Mouse (Mus musculus) embryonic stem cell, embryonic (primary cell): ENCODE measurements around the gene Trim8.

Experiments used
- CTCF ChIA-PET, 4 experiments: fragments of 300-600 bp in 2 of 4; fragments of 350-600 bp in 2 of 4; sonication (Branson Sonifier 250); formaldehyde crosslinking; loops; one replicate each; lab custom pipeline; 2022; ENCODE audit warnings: inconsistent platforms in 2 of 4; lab: Charles Lee
- POLR2A ChIA-PET, 4 experiments: fragments of 300-600 bp in 2 of 4; fragments of 350-600 bp in 2 of 4; sonication (Branson Sonifier 250); formaldehyde crosslinking; loops; one replicate each; lab custom pipeline; 2022; ENCODE audit warnings: antibody characterized with exemption in 4 of 4, inconsistent platforms in 1 of 4; lab: Charles Lee

Trim8 gene

DNA sequence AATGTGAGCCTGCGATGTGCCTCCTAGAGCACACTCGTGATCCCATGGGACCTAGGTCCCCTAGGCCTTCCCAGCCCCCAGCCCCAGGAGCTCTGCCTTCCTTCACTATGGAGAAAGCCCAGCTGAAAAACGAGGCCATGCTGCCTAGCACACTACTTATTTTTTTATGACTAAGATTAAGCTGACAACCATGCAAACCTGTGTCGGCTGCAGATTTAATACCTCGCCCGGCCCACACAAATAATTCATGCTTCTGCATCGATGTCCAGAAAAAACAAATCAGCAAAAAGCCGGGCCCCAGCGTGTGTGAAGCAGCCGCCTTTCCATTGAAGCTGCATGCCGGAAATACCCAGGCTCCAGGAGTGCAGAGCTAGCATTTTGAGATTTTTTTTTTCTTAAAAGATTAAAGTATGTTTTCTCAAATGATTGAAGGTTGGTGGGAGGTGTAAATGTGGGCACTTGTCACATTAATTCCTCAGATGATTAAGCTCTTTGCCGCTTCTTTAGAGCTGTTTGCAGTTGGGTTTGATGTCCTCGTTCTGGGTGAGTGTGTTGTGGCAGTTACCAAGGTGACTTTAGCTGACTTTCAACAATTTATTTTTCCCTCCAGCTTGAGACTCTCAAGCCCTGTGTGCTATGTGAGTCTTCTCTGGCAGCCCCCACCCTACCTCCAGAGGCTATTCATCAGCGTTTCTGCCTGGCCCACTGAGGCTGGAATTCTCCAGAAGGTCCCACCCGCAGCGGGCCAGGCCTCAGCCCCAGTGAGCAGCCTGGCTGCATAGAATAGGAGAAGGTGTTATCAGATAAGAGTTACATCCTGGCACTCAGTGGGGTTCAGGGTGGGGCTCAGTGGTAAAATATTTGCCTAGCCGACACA is 30.9 kb upstream of the Trim8 start:
- POLR2A ChIA-PET = interaction anchor here (0.6 to 47.3 kb wide), 29 partner anchors 8 to 693 kb away, joined by 3 to 957 read pairs (median 4); partner anchors contain the start of gene Trim8 (in 1 of the 4)
- CTCF ChIA-PET = interaction anchor here (0.5 to 1.4 kb wide), 13 partner anchors 15 to 421 kb away, joined by 3 to 10 read pairs (median 4); partner anchors contain the start of gene Sufu (in 1 of the 4)

DNA sequence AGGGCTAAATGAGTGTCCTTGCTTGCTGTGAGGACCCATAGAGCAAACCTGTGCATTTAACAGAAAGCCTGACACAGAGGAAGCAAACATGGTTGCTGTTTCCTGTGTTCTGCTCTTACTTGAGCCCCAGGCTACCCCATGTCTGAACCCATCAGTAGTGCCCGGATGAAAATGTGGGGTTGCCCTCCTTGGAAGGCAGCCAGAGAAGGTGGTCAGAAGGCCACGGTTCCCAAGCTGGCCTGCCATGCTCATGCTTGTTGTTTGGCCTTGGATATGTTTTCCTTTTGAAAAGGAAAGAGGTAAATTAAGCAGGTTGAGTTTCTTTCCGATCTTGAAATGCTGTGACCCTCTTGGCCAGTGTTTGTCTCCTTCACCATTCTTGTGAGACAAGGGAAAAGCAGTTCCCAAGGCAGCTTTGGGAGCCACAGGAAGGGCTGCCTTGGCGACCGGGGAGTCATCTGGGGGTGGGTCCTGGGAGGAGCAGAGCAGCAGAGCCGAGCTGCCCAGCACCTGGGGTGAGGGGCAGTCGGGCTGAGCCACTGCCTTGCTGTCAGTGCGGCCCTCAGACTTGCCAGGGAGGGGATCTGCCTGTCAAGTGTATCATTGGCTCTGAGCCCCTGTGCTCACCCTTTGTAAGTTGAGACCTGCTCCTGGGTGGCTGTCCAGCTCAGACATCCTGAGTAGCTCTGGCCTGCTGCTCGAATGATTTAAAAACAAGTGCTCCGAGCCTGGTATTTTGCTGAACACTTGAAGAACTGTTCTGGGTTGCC is 30.0 kb upstream of the Trim8 start:
- ChIA-PET POLR2A (interaction anchor here in 3 of 4 experiments (0.9 to 47.3 kb wide), 18 partner anchors 7 to 75 kb away, joined by 3 to 957 read pairs (median 4); partner anchors contain the start of genes Sufu (in 1 of the 3) and Trim8 (in 1 of the 3)), CTCF (interaction anchor here (0.6 to 1.2 kb wide), 8 partner anchors 14 to 714 kb away, joined by 3 to 8 read pairs (median 3); partner anchors contain the start of gene Sufu (in 2 of the 4))

DNA sequence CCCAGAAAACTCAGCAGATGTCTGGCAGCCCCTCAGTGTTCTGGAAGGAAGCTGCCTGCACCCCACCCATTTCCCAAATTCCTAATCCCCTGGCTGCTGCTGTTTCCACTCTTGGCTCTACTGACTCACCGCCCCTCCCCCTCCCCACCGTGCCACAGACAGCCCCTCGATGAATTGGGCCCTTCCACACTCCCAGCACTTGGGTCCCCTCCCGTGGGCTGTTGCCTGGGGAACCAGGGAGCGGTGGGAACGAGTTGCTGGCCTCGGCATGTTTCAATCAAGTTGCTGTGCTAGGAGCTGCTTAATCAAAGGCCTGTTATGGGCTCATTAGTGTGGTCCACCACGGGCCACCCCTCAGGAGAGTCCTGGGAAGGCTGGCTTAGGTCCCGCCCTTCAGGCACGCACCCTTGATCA is 24.1 kb upstream of the Trim8 start:
- ChIA-PET CTCF (interaction anchor here in 2 of 4 experiments (0.5 to 1.6 kb wide), 2 partner anchors 26 to 34 kb away, joined by 5 to 10 read pairs; no protein-coding TSS in a partner anchor), POLR2A (interaction anchor here in 3 of 4 experiments (0.7 to 47.3 kb wide), 17 partner anchors 8 to 320 kb away, joined by 3 to 957 read pairs (median 5); partner anchors contain the start of genes Fbxl15 (in 1 of the 3) and Trim8 (in 1 of the 3))

DNA sequence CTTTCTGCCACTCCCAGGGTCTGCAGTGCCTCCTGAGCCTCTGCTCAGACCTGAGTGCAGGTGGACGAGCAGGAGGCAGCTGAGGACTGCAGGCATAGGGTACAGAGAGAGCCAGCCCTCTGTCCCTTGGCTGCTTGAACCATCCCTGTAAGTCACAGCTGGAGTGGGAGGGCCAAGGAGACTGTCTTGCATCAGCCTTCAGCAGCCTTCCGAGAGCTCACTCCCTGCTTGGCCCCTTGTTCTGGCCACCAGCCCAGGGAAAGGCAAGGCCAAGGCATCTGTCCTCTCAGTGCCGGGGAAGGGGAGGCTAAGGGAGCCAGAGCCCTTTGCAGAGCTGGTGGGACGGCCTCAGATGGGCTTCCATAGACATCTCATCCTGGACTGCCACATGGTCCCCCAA is 23.3 kb upstream of the Trim8 start:
- POLR2A ChIA-PET = interaction anchor here in 3 of 4 experiments (0.5 to 47.3 kb wide), 42 partner anchors 8 to 971 kb away, joined by 3 to 957 read pairs (median 4); partner anchors contain the start of genes Actr1a (in 1 of the 3), Arl3 (in 1 of the 3), Cuedc2 (in 1 of the 3) and Fbxl15 (in 1 of the 3)
- CTCF ChIA-PET = interaction anchor here (0.6 to 1.6 kb wide), 12 partner anchors 9 to 415 kb away, joined by 3 to 8 read pairs (median 4); partner anchors contain the start of gene Nfkb2 (in 1 of the 4)

DNA sequence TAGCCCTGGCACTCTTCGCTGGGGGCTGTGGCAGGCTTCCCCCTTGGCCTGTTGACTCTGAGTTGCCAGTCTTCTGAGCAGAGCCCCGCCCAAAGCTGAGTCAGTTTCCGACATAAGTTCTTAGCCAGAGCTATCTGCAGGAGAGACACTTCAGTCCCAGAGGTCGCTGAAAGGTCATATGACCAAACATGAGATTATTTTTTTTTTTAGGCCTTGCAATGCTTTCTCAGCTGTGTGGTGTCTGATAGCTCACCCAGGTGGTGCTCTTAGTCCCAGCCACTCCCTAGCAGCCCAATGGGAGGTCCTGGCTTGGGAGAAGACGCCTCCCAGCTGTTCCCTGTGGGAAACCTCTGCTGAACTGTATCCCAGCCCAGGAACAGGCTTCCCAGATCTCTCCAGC is 22.7 kb upstream of the Trim8 start:
- ChIA-PET POLR2A (interaction anchor here in 3 of 4 experiments (0.5 to 47.3 kb wide), 40 partner anchors 7 to 971 kb away, joined by 3 to 957 read pairs (median 4); partner anchors contain the start of genes Actr1a (in 1 of the 3), Arl3 (in 1 of the 3), Fbxl15 (in 1 of the 3) and Sfxn2 (in 1 of the 3)), CTCF (interaction anchor here (0.6 to 1.6 kb wide), 14 partner anchors 9 to 416 kb away, joined by 3 to 8 read pairs (median 4); partner anchors contain the start of gene Nfkb2 (in 1 of the 4))

DNA sequence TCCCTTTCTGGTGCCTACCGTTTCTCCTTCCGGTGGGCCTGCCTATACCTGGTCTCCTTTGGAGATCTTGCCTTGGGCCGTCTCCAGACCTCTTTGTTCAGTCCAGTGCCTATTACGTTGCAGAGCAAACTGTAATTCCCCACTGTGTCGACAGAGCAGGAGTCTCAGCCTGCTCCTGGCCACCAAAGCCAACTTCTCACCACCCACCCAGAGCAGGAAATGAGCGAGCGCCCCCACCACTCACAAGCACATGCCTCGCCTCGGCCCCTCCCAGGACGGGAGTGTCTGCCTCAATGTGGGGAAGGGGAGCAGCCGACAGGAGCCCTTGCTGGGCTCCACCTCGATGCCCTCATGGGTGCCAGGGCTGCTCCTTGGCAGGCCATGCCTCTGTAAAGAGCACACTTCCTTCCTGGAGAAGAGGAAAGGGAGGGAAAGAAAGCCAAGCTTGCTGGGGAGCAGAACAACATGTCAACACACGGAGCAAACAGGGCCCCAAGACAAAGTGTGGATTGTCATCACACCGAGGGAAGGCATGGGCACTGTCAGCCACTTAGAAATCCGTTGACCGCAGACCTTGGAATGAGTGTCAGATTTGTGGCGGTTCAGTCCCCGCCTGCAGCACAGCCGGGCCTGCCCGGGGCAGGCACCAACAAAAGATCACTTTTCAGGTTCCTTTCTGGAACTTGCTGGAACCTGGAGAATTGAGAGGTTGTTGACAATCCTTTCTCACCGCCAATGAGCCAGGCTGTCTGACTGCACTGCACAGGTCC is 22.0 kb upstream of the Trim8 start:
- ChIA-PET POLR2A (interaction anchor here in 2 of 4 experiments (0.8 to 47.3 kb wide), 24 partner anchors 8 to 369 kb away, joined by 3 to 957 read pairs (median 4); partner anchors contain the start of genes Actr1a (in 1 of the 2), Arl3 (in 1 of the 2), Sfxn2 (in 1 of the 2) and Trim8 (in 1 of the 2)), CTCF (interaction anchor here in 3 of 4 experiments (0.6 to 1.6 kb wide), 8 partner anchors 8 to 175 kb away, joined by 3 to 8 read pairs (median 3); partner anchors contain the start of gene Nfkb2 (in 1 of the 3))

DNA sequence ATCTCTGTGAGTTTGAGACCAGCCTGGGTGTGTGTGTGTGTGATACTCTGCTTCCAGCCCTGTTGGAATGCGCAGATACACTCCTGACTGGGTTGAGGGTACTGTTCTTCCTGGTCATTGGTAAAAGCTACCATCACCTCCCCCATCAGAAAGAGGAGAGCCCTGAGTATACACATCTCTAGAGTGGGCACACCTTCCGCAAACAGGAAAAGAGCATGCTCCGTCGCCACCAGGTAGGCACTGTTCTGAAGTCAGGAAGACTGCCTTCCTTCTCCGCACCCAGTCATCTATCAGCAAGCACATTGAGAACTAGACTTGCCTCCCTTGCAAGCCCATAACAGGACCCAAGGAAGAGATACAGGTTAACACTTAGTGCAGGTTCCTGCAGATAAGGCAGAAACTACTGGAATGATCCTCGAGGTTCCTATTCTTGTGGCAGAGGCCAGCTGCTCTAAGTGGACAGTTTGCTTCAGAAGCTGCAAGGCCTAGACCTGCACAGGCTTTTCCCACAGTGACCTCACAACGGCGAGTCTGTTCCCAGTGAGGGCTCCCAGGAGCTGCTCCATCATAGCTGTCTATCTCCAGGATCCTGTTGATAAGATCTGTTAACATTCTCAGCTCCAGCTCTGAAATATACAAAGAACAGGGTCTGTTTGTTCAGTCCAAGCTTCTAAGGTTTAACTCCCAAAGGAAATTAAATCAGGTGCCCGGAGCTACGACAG is 20.7 kb upstream of the Trim8 start:
- ChIA-PET CTCF (interaction anchor here in 2 of 4 experiments (0.6 to 2.5 kb wide), 5 partner anchors 28 to 281 kb away, joined by 3 to 11 read pairs (median 3); partner anchors contain the start of genes Cnnm2 (in 1 of the 2) and Sufu (in 1 of the 2)), POLR2A (interaction anchor here (0.6 to 47.3 kb wide), 14 partner anchors 10 to 30 kb away, joined by 3 to 957 read pairs (median 6); partner anchors contain the start of gene Trim8 (in 1 of the 4))

DNA sequence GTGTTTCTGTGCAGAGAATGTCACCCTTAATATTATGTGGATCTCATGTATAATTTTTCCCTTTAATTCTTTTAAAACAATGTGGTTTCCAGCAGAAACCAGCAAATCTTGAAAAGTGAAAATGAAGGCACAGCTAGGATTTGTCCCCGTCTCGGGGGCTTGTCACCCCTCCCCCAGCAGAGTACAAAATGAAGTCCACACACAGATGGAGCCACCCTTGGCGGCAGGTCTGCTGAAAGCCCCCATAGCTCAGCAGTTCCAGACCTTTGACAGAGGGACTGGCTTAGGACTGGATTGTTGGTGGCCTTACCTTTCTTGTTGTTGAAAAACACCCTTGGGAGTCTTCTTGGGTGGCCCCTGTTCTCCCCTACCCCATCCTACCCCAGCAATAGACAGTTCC is 20.1 kb upstream of the Trim8 start:
- ChIA-PET CTCF (interaction anchor here in 2 of 4 experiments (0.6 to 2.5 kb wide), 7 partner anchors 28 to 345 kb away, joined by 3 to 11 read pairs (median 3); partner anchors contain the start of genes Cnnm2 (in 1 of the 2) and Sufu (in 1 of the 2)), POLR2A (interaction anchor here (0.6 to 47.3 kb wide), 13 partner anchors 9 to 125 kb away, joined by 3 to 957 read pairs (median 4); partner anchors contain the start of gene Trim8 (in 1 of the 4))

DNA sequence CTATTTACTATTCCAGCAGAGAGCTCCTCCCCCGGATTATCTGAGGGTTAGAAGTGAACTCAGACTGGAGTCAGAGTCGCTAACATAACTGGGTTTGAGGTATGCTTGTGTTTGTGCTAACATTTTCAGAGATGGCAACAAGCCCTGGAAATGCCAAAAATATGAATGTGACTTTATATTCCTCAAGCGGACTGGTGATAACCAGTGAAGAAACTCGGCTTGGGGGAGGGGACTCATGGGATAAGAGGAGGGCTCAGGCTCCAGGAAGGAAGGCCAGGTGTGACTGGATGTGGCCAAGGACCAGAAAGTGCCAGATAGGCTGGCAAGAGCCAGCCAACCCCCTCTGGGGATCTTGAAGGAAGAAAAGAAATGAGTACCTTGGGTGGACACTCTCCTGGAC is 19.7 kb upstream of the Trim8 start:
- POLR2A ChIA-PET = interaction anchor here in 3 of 4 experiments (0.7 to 47.3 kb wide), 11 partner anchors 9 to 125 kb away, joined by 3 to 957 read pairs (median 5); partner anchors contain the start of gene Trim8 (in 1 of the 3)
- CTCF ChIA-PET = interaction anchor here in 2 of 4 experiments (0.6 to 2.5 kb wide), 7 partner anchors 29 to 346 kb away, joined by 3 to 11 read pairs (median 3); partner anchors contain the start of gene Sufu (in 1 of the 2)

DNA sequence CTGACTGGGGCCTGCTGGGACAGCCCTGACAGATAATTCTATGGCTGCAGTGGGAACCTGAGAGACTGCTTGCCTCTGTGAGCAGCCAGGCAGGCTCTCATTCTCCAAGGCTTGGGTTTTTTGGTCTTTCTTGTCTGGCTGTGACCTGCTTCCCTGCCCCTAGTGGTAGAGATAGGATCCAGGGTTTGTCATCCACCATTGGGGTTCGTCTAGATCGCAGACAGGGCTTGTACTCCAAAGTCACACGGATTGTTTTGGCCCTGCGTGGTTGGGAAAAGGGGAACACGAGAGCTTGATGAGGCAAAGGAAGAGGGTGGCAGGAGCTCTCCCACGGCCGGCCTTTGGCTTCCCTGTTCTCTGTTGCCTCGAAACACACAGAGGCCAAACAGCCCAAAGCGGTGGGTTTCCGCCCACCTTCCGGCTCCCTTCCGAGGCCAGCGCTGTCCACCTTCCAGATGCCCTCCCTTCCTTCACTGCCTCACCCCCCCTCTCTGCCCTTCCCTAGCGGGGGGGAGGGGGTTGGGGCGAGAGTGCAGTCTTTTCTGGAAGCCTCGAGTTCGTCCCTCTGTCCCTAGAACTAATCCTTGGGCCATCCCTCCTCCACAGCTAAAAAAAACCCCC is 18.5 kb upstream of the Trim8 start:
- ChIA-PET CTCF (interaction anchor here in 2 of 4 experiments (0.6 to 2.5 kb wide), 4 partner anchors 21 to 273 kb away, joined by 3 to 11 read pairs (median 4); no protein-coding TSS in a partner anchor), POLR2A (interaction anchor here in 3 of 4 experiments (0.7 to 47.3 kb wide), 10 partner anchors 10 to 355 kb away, joined by 3 to 957 read pairs (median 5); partner anchors contain the start of gene Trim8 (in 2 of the 3))

DNA sequence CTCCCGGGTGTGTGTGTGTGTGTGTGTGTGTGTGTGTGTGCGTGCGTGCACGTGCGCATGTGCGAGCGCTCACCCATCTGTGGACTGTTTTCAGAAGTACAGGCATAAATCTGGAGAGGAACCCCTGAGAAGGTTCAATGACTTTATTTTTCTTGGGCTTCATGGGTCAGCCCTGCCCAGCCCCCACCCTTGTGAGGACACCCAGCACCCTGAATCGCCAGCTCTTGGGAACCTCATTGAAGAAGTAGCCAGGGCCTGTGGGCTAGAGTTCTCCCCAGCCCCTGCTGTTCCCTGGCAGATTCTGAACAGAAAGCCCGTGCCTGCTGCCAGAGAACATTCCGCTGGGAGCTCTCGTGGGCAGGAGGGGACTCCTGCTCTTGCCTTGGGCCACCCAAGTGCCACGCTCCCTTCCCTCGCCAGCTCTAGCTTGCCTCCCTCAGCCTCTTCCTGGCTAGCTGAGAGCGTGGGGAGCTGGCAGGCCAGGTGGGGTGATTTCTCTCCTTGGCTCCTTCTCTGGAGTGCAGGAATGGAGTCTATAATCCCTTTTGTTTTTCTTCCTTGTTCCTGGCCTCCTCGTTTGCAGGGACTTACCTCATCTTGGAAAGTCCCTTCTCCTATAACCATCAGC is 17.7 kb upstream of the Trim8 start:
- CTCF ChIA-PET = interaction anchor here in 1 of 4 experiments (0.6 to 1.4 kb wide), 2 partner anchors 19 to 274 kb away, joined by 4 read pairs; no protein-coding TSS in a partner anchor
- POLR2A ChIA-PET = interaction anchor here (0.6 to 47.3 kb wide), 12 partner anchors 11 to 441 kb away, joined by 3 to 957 read pairs (median 4); partner anchors contain the start of genes Trim8 (in 2 of the 4) and Sufu (in 1 of the 4)

DNA sequence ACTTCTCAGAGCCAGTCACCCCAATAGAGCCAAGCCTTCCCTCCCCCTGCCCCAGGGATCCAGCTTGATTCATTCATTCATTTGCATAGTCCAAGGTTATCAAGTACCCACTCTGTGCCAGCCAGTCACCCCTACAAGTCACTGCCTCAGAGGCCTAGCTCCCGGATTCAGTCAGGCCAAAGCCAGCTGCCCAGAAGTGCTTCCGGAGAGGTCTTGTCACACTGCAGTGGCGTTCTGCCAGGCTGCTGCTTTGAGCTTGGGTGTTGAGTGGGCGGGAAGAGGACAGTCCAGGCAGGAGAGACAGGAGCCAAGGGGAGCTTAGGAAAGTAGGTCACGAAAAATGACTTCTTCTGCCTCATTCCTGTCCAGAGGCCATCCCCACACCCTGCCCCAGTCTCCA is 17.0 kb upstream of the Trim8 start:
- POLR2A ChIA-PET = interaction anchor here in 2 of 4 experiments (1.1 to 47.3 kb wide), 9 partner anchors 12 to 145 kb away, joined by 3 to 957 read pairs (median 6); partner anchors contain the start of genes Trim8 (in 2 of the 2) and Sufu (in 1 of the 2)
- CTCF ChIA-PET = interaction anchor here in 2 of 4 experiments (0.5 to 1.4 kb wide), 4 partner anchors 16 to 74 kb away, joined by 3 to 4 read pairs (median 3); no protein-coding TSS in a partner anchor

DNA sequence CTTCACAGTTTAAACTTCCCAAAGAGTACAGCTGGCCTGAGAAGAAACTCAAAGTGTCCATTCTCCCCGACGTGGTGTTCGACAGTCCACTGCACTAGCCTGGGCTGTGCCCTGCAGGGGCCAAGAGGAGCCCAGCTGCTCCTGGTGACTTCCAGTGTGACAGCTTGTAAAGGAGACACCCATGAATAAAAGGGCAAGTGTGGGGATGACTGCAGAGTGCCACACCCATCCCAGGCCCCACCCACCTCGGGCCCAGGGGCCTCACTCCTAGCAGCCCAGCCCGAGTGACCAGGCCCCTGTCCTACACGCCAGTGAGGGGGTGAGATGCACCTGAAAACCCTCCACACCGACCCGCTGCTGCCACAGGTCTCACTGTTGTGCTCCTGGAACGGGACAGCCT is 15.7 kb upstream of the Trim8 start:
- ChIA-PET POLR2A (interaction anchor here in 3 of 4 experiments (0.9 to 47.3 kb wide), 12 partner anchors 2 to 89 kb away, joined by 3 to 957 read pairs (median 5); partner anchors contain the start of genes Trim8 (in 2 of the 3) and Sufu (in 1 of the 3)), CTCF (no interaction called here)

DNA sequence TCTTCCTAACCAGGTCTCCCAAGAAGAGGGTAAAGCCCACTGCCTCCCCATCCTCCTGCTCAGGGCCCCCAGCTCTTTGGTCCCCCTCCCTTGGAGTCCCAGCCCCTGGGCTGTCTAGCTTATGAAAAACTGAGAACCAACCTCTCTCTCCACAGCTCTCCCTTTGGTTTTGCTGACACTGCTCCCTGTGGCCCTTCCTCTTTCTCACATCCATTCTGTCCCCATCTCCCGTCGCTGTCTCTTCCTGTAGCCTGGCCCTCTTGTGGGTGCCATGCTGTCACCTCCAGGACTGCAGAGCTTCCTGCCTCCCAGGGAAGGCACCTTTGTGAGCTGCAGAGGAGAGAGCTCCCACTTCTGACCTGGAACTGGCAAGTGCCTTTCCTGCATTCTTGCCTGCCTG is 14.8 kb upstream of the Trim8 start:
- ChIA-PET POLR2A (interaction anchor here (0.6 to 47.3 kb wide), 14 partner anchors 1 to 112 kb away, joined by 3 to 957 read pairs (median 4); partner anchors contain the start of genes Sufu (in 2 of the 4), Trim8 (in 2 of the 4) and Wbp1l (in 1 of the 4)), CTCF (interaction anchor here (0.7 to 1.4 kb wide), 6 partner anchors 8 to 90 kb away, joined by 3 to 5 read pairs (median 4); partner anchors contain the start of gene Sufu (in 1 of the 4))
